Mouse (Mus musculus): ENCODE data around the gene 1810065E05Rik. TPM values are rescaled to one million over a fixed set of nuclear protein-coding genes. Genes with fewer than 3 reads are reported as not detected.

The 1810065E05Rik gene
- not detected for total RNA-seq (2021)
- long read RNA-seq, experiment 1, result 0 reads
- long read RNA-seq, experiment 2, result 0 reads

DNA sequence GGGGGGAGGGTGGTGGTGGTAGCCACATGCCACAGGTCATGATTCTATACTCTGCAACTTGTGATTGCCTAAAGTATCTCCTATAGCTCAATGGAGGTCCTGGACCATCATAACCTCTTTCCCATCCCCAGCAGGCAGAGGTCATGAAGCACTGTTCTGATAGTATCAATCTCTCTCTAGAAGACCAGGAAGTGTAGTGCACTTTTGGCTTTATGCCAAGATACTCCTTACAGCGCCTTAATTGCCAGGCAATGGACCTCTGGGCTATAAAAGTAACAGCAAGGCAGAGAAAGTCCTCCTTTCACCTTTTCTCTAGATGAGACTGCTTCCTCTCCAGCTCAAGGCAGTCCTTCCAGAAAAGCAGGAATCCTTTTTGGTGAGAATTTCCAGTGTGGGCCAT is at the start of gene 1810065E05Rik:
Gene 1810065E05Rik (plus strand): TSS at position 297 of the 400 bp plus-strand sequence.
- no peak for DNase-seq

DNA sequence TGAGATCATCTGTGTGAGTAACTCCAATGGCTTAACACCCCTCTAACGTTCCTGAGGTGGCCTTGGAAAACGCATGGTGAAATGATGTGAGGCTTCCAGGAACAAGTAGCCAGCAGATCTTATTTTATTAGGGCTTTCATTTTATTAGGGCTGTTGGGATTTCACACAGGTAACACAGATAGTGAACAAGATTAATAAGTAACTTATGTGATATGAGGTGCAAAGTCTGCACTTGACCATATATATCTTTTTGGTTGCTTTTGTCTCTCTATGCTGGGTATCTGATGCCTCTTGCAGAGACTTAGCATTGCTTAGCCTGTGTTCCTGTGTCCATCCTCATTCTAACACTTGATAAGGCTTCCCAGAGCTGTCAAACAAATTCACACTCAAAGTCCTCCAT is 43.6 kb upstream of the 1810065E05Rik start:
- no peak for DNase-seq

DNA sequence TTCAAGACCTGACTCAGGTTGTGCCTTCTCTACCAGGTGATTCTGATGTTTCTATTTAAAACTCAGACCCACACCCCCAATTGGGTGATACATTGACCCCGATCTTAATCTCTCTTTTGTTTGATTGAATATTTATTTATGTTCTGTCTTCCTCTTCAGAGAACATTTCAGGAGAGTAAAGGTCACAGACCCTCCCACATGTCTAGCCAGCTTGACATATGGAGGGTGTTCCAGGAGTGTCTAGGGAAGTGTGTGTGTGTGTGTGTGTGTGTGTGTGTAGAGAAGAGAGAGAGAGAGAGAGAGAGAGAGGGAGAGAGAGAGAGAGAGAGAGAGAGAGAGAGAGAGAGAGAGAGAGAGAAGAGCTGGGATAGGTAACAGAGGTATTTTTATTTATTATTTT is 43.2 kb upstream of the 1810065E05Rik start:
- no peak for DNase-seq

DNA sequence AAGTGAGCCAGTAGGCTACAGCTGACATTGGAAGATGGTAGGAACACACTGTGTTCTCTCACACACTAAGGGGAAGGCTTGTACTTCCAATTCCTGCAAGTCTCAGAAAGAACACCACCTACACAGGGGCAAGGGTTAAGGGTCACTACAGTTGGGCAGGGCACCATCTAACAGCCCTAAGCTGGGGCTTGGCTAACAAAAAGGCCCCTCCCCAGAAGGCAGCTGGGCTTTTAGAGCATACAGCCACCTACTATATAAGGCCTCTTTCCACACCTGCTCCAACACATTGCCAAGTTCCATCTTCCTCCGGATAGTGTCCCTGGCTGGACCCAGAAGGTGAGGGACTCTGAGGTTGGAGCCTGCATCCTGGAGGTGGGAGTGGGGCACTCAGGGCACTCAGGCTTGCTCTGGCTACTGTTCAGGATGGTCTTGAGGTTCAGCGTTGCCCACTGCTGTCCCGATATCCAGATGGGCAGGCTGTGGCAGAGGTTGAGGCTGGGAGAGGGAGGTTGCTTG is 42.1 kb upstream of the 1810065E05Rik start, which contains the start of gene Lypd8:
Gene Lypd8 (plus strand): TSS at position 281 of the 516 bp plus-strand sequence.
- no peak for DNase-seq

DNA sequence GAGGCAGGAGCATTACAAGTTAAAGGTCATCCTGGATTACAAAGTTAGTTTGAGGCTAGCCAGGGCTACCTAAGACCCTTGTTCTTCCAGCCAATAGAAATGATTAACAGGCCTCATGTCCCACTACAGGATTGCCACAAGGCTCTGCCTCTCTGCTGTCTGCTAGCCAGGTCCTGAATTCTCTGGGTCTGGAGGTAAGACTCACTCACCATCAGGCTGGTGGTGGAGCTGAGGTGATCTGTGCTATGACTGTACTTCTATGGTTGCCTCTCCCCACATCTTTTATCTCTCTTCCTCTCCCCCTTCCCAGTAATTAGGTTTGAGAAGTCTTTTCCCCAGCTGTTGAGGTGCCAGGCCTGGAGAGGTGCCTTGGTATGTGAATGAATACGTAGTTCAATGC is 41.4 kb upstream of the 1810065E05Rik start:
- no peak for DNase-seq

DNA sequence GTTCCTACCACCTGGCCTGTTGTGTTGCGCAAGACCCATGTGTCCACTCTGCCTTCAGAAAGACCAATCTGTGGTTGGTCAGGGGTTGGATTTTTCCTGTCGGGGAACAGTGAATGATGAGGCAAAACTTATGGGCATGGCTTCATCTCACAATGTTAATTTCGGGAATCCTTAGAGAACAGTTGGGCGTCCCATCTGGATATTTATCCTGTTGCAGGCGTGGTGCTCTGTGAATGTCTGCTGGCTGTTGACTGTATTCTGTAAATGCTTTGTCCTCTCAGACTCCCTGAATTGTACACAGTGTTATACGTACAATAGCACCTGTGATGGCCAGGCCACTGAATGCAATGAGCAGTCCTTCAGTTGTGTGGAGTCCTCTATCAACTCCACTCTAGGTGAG is 38.4 kb upstream of the 1810065E05Rik start:
- DNase-seq, result no peak

DNA sequence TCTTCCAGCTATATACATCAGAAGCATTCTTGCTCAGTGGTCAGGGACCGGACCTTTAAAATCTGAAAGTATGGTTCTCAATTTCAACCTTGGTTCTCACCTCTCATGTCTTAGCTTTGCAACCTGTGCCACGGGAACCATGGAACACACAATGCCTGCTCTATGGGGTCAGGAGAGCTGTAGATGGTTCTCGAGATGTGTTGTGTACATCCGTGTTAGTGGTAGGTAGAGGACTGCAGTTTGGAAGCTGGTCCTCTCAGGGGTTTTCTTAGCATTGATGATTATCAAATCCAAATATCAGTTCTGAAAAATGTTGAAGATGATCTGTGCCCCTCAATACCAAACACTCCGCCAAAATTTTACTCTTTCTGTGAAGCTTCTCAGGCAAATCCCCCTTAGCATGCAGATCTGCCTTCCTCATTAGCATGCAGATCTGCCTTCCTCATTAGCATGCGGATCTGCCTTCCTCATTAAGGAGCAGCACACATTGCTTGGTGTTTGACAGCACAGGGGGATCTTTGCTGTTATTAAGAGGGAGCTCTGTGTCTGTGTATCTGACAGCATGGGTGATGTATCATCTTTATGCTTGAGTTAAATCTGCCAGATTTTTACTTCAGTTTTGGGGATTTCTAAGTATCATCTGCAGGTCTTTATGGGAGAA is 20.8 kb upstream of the 1810065E05Rik start:
- DNase-seq, result no peak

DNA sequence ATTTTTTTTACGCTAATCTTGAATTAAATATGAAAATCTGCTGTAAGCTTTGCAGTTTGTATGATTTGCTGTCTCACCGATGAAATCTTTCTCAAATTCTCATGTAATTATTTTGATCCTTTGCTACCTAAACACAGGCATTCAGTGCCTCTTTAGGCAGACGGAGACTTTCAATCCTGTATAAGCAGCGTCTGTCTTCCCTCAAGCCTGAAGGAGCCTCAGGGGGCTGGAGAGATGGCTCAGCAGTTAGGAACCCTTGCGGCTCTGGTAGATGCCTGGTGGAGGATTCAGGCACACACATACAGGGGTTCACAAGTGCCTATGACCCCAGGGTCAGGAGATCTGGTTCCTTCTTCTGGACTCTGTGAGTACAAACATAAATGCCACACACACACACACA is 20.3 kb upstream of the 1810065E05Rik start:
- no peak for DNase-seq

DNA sequence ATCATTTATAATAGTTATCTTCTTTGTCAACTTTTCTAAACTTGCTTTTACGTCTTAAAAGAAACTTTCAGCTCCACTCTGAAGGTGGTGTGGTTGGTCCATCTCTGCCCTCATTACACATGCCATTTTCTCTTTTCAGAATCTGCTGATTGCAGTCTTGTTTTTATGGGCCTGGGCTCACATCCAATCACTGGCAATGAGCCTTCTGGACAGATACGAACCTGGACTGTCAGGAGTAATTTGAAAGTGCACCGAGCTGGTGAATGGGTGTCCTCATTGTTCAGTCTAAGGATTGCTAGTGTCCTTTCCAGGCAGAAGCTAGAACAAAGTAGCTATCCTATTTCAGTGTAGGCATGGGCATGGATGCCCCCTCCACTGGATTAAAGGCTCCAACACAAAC is 12.8 kb upstream of the 1810065E05Rik start:
- DNase-seq, result no peak

DNA sequence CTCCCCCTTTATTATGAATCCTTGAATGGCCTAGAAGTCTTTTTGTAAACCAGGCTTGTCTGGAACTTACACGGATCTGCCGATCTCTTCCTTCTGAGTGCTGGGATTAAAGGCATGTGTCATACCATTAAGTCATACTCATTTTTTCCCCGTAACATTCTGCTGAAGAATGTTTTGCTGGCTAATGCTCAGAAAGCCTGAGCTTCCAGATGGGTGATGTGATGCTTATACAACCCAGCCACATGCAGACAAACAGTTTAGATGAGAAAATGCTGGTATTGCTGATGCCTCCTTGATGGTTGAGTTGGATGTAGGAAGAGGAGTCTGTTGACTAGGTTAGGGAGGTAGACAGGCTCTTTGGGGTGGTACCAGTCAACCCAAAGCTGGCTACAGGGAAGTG is 2.6 kb upstream of the 1810065E05Rik start:
- DNase-seq, result no peak

DNA sequence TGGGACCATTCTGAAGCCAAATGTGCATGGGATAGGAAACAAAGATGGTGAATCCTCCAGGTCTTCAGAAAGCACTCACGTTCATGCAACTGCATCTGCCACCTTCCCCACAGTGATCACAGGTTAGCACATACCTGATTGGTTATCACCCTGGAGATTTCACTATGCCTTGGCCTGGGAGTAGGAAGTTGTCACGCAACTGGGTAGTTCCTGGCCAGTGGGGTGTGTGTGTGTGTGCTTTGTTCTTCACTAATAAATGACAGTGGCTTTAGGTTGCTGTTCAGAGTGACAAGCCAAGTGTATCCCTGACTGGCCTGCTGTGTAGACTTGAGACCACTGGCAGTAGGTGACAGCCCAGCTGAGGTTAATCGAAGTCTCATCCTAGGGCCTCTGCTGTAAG is 11.3 kb downstream of the 1810065E05Rik start, which contains the start of gene Gm12253:
Gene Gm12253 (plus strand): TSS at position 301 of the 400 bp plus-strand sequence.
- no peak for DNase-seq

DNA sequence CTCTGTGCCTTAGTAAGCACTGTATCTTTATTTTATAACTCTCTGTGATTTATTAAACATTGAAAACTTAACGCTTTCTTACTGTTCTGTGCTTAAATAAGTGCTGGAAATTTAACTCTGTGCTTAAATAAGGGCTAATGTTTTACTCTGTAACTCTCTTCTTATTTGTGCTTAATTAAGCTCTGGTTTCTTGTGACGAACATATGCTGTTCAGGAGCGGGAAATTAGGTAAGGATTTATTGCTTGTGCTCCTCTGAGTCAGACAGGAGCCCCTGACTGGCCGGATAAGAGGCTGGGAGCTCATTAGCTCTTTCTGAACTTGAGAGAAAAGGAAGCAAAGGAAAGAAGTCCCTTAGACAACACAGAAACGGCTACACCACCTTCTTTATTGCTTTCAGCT is 17.0 kb downstream of the 1810065E05Rik start:
- DNase-seq, result no peak

DNA sequence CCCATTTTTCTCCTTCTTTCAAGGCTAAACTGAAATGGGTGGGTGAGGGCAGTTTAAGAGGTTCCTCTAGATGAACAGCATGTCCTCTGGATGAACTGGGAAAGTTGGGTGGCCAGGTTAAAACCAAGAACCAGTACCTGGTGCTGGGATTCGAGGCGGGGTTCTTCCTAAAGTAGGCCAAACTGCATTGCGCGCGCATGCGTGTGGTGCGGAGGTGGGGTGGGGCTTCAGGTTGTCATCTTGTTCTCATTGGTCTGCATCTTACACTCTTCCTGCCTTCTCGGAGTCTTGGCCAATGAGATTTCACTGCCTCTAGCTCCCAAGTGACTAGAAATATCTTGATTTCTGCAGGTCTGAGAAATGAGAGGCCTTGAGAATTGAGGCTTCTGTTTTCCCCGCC is 31.8 kb downstream of the 1810065E05Rik start, which contains the start of gene Lypd9:
Gene Lypd9 (minus strand): TSS at position 165 of the 400 bp plus-strand sequence.
- DNase-seq, result no peak

DNA sequence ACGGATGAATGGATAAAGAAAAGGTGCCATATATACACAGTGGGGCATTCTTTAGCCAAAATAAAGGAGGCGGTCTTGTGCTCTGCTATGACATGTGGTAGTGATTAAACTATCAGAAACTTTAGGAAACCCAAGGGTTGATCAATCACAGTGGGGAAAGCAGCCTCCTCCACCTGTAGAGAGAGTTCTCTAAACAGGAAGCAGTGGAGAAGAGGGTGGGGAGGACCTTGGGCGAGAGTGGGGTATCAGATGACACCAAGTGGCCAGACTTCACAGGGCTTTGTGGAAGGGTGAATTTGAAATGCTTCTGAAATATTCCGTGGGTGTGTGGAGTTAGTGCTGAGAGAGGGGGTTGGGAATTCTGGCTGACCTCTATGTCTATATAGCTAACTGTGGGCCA is 32.7 kb downstream of the 1810065E05Rik start:
- no peak for DNase-seq

DNA sequence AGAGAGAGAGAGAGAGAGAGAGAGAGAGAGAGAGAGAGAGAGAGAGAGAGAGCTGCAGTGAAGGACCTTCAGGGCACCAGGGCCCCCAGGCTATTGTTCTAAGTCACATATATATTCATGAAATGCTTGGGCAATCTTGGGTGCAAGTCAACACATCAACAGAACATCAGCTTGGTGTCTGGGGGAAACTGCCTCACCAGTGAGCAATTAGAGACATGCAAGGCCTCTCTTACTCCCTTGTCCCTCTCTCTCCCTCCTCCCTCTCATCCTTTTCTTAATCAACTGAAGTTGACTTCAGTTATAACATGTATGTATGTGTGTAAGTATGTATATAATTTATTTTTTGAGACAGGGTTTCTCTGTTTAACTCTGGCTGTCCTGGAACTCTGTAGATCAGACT is 41.3 kb downstream of the 1810065E05Rik start, which contains the start of gene Olfr30:
Gene Olfr30 (minus strand): TSS at position 101 of the 400 bp plus-strand sequence.
- DNase-seq, result no peak

Other genes with a start within 250 kb of the 1810065E05Rik start
- gene Mrpl22, start 249.4 kb upstream of the 1810065E05Rik start, total RNA-seq (2021), result 10 to 100 TPM; 39.0 to 41.5 TPM
- 1 to 10 TPM; 3.6 to 4.3 TPM for gene Igtp, start 221.6 kb upstream of the 1810065E05Rik start, total RNA-seq (2021)
- 1 to 10 TPM; 6.1 to 9.1 TPM for gene Irgm2, start 221.5 kb upstream of the 1810065E05Rik start, total RNA-seq (2021)
- not detected for gene 4930438A08Rik, start 146.3 kb upstream of the 1810065E05Rik start, total RNA-seq (2021)
- 1 to 10 TPM; 2.7 to 4.3 TPM for gene Zfp692, start 114.0 kb upstream of the 1810065E05Rik start, total RNA-seq (2021)
- gene Zfp672, start 90.8 kb upstream of the 1810065E05Rik start, total RNA-seq (2021), result 10 to 100 TPM; 37.7 to 40.6 TPM
- gene Sh3bp5l, start 90.4 kb upstream of the 1810065E05Rik start, total RNA-seq (2021), result 10 to 100 TPM; 22.8 to 27.5 TPM
- gene Lypd8, start 42.1 kb upstream of the 1810065E05Rik start, total RNA-seq (2021), result not detected
- not detected for gene Gm12253, start 11.4 kb downstream of the 1810065E05Rik start, total RNA-seq (2021)
- not detected for gene Lypd9, start 31.8 kb downstream of the 1810065E05Rik start, total RNA-seq (2021)
- gene Olfr30, start 41.2 kb downstream of the 1810065E05Rik start, total RNA-seq (2021), result not detected
- gene Olfr332, start 71.4 kb downstream of the 1810065E05Rik start, total RNA-seq (2021), result not detected
- not detected for gene Olfr331, start 81.5 kb downstream of the 1810065E05Rik start, total RNA-seq (2021)
- gene Olfr330, start 113.7 kb downstream of the 1810065E05Rik start, total RNA-seq (2021), result not detected
- not detected for gene Olfr329-ps, start 125.3 kb downstream of the 1810065E05Rik start, total RNA-seq (2021)
- gene Olfr328, start 134.5 kb downstream of the 1810065E05Rik start, total RNA-seq (2021), result under 1 TPM in 1 of 2 experiments, not detected in 1; 0.10 TPM
- not detected for gene Olfr224, start 149.4 kb downstream of the 1810065E05Rik start, total RNA-seq (2021)
- not detected for gene Olfr325, start 156.6 kb downstream of the 1810065E05Rik start, total RNA-seq (2021)
- not detected for gene Olfr324, start 174.0 kb downstream of the 1810065E05Rik start, total RNA-seq (2021)
- gene 2210407C18Rik, start 195.0 kb downstream of the 1810065E05Rik start, total RNA-seq (2021), result not detected
- gene Olfr323, start 209.4 kb downstream of the 1810065E05Rik start, total RNA-seq (2021), result not detected
- not detected for gene Trim58, start 219.4 kb downstream of the 1810065E05Rik start, total RNA-seq (2021)
- not detected for gene Olfr322, start 237.7 kb downstream of the 1810065E05Rik start, total RNA-seq (2021)